Mouse (Mus musculus) brain, embryonic 14.5 days (tissue): ENCODE measurements around the gene Nlgn2.

ENCODE experiments used
- CTCF ChIP-seq: fragments of 200-500 bp; IDR thresholded peaks from 2 replicates; pipeline ENCODE4 v1.5.1; 2012; ENCODE audit warnings: inconsistent platforms, mild to moderate bottlenecking, moderate library complexity, borderline replicate concordance; ENCODE audit not compliant: insufficient read depth, insufficient read length; ENCODE audit errors: extremely low read depth
- POLR2A ChIP-seq: fragments of 200-500 bp; IDR thresholded peaks from 2 replicates; pipeline ENCODE4 v1.6.1; 2012; ENCODE audit warnings: mild to moderate bottlenecking, inconsistent platforms, borderline replicate concordance; ENCODE audit not compliant: poor library complexity, insufficient read depth, insufficient read length, severe bottlenecking; ENCODE audit errors: extremely low read depth

DNA sequence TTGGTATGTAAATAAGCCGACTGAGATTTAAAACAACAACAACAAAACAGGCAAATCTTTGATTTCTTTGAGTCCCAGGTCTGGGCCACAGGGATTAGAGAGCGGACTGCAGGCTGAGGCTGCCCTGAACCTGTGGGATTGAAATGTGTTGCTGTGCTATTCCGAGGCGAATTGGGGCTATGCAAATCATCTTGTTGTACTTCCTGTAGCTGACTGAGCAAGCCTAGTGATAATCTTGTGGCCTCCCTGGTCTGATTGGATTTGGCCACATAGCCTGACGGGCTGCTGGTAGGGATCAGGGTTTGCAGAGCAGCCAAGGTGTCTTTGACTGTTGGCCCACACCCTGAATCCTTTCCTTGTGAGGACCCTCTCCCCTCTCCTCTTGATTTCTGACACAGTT, 62.6 kb downstream of the Nlgn2 start:
- TF ChIP-seq CTCF (no peak), POLR2A (no peak)
